Mouse (Mus musculus) activated CD4-positive, CD25-positive, alpha-beta regulatory T cell, adult 9 weeks (primary cell): Measurements from ENCODE around the gene Gm10277. TPM values are rescaled to one million over a fixed set of nuclear protein-coding genes. Genes with fewer than 3 reads are reported as not detected.

Source experiments
- polyA plus RNA-seq: library from polyadenylated mRNA; unstranded; fragments of 100-300 nt; shearing (Covaris generic); gene quantifications from one replicate; pipeline ENCODE4 v1.2.1, GENCODE M21; 2017

Gm10277 gene
- polyA plus RNA-seq: 0.40 TPM

GRCm38 (mm10) chr11:77787707-77788106 lies at the start of gene Gm10277:
TSS of gene Gm10277 (minus strand) at chr11:77787747.

GRCm38 (mm10) chr11:77762783-77763672 lies 24.5 kb downstream of the Gm10277 start, which contains the start of gene Myo18a:
TSS of gene Myo18a (plus strand) at chr11:77763246.

Other genes starting within 250 kb of the Gm10277 start
- 6.2 TPM for gene Taok1, start 179.9 kb downstream of the Gm10277 start, polyA plus RNA-seq
- 82.9 TPM for gene Nufip2, start 101.6 kb downstream of the Gm10277 start, polyA plus RNA-seq
- gene Cryba1, start 62.5 kb downstream of the Gm10277 start, polyA plus RNA-seq: not detected
- 79.3 TPM for gene Myo18a, start 24.5 kb downstream of the Gm10277 start, polyA plus RNA-seq
- gene Pipox, start 106.3 kb upstream of the Gm10277 start, polyA plus RNA-seq: 1.2 TPM
- gene Sez6, start 143.1 kb upstream of the Gm10277 start, polyA plus RNA-seq: not detected
- gene Phf12, start 195.0 kb upstream of the Gm10277 start, polyA plus RNA-seq: 24.3 TPM
- 1.8 TPM for gene Dhrs13, start 244.5 kb upstream of the Gm10277 start, polyA plus RNA-seq